Mouse (Mus musculus) forebrain, embryonic 14.5 days (tissue): ENCODE results near the gene Cyp2j12. TPM values are rescaled to one million over a fixed set of nuclear protein-coding genes. Genes with fewer than 3 reads are reported as not detected.
"Not testable (repeated sequence)": the region's sequence is repeated elsewhere in the genome, so short reads cannot be mapped to it uniquely, and the experiment has no call there.

ENCODE experiments used
- ATAC-seq: fragments of 200-750 bp; cut with Nextera tagmentation; 2 replicates; pipeline ENCODE4 v1.8.0; 2017; ENCODE audit warnings: mild to moderate bottlenecking, moderate library complexity
- DNase-seq: peaks from one replicate; pipeline ENCODE4 v3.0.0-alpha.2; 2015; ENCODE audit warnings: low spot score
- H3K27ac ChIP-seq: fragments of 300-500 bp; sonication (generic); 2 replicates; pipeline ENCODE4 v1.5.1; 2014; ENCODE audit warnings: low read depth, mild to moderate bottlenecking, control low read depth, low read length, moderate library complexity
- H3K27me3 ChIP-seq: fragments of 300-500 bp; sonication (generic); replicated peaks from 2 replicates; pipeline ENCODE4 v1.6.1; 2014; ENCODE audit warnings: low read length, control low read depth, mixed read lengths; ENCODE audit not compliant: control insufficient read depth, insufficient read depth
- H3K36me3 ChIP-seq: fragments of 300-500 bp; sonication (generic); 2 replicates; pipeline ENCODE4 v1.6.1; 2014; ENCODE audit warnings: low read length, control low read depth; ENCODE audit not compliant: control insufficient read depth, insufficient read depth
- H3K4me1 ChIP-seq: fragments of 300-500 bp; sonication (generic); 2 replicates; pipeline ENCODE4 v1.6.1; 2014; ENCODE audit warnings: antibody characterized with exemption, low read length, control low read depth; ENCODE audit not compliant: control insufficient read depth, insufficient read depth
- H3K4me2 ChIP-seq: fragments of 300-500 bp; sonication (generic); 2 replicates; pipeline ENCODE4 v1.6.1; 2014; ENCODE audit warnings: mild to moderate bottlenecking, control low read depth, low read length
- H3K4me3 ChIP-seq: fragments of 300-500 bp; sonication (generic); 2 replicates; pipeline ENCODE4 v1.5.1; 2014; ENCODE audit warnings: low read depth, low read length, control low read depth
- H3K9ac ChIP-seq: fragments of 300-500 bp; sonication (generic); 2 replicates; pipeline ENCODE4 v1.6.1; 2014; ENCODE audit warnings: mild to moderate bottlenecking, low read length, control low read depth, moderate library complexity
- H3K9me3 ChIP-seq: fragments of 300-500 bp; sonication (generic); replicated peaks from 2 replicates; pipeline ENCODE4 v1.6.1; 2016; ENCODE audit warnings: low read length, control low read depth, mixed read lengths; ENCODE audit not compliant: control insufficient read depth
- WGBS: fragments of 180-500 bp; shearing (Covaris S2); extraction: QIAGEN DNeasy Blood & Tissue Kit; methylation state at CpG from one replicate; pipeline ENCODE4 v1.1.7; 2014; 5-methylcytosine and 5-hydroxymethylcytosine counted together
- polyA plus RNA-seq: library from polyadenylated mRNA; unstranded; fragments of >200 nt; fragmentation: Nextera tagmentation; extraction: Ambion mirVana; gene quantifications from 2 replicates; pipeline ENCODE4 v1.2.1, GENCODE M21; 2014

The Cyp2j12 gene
- not detected in 2 replicates for polyA plus RNA-seq

- no peaks in the 10 kb centered on the region for H3K36me3 ChIP-seq
- H3K4me2 ChIP-seq, result no peak within 1 kb of the TSS
- no peak for DNase-seq
- no peak for ATAC-seq
- H3K27me3 ChIP-seq, result no peaks in the 10 kb centered on the region
- H3K4me3 ChIP-seq, result no peak within 1 kb of the TSS
- no peak within 1 kb of the TSS for H3K9ac ChIP-seq
- H3K9me3 ChIP-seq, result no peaks in the 10 kb centered on the region
- H3K27ac ChIP-seq, result no peak within 1 kb of the TSS
- 73% methylated on average over 7 of the region's 7 CpGs for WGBS
- H3K4me1 ChIP-seq, result no peaks in the 10 kb centered on the region
Observed at GRCm38 (mm10) chr4:96140732-96141467, at the start of gene Cyp2j12. Gene Cyp2j12 (minus strand): TSS chr4:96141152.

- H3K4me1 ChIP-seq, DNase-seq, H3K9ac ChIP-seq, H3K27me3 ChIP-seq, H3K4me2 ChIP-seq, H3K27ac ChIP-seq, H3K9me3 ChIP-seq, H3K36me3 ChIP-seq, ATAC-seq, H3K4me3 ChIP-seq: not testable (repeated sequence)
- 88% methylated on average over 5 of the region's 5 CpGs for WGBS
Observed at GRCm38 (mm10) chr4:96189321-96189720, 48.4 kb upstream of the Cyp2j12 start.

DNA sequence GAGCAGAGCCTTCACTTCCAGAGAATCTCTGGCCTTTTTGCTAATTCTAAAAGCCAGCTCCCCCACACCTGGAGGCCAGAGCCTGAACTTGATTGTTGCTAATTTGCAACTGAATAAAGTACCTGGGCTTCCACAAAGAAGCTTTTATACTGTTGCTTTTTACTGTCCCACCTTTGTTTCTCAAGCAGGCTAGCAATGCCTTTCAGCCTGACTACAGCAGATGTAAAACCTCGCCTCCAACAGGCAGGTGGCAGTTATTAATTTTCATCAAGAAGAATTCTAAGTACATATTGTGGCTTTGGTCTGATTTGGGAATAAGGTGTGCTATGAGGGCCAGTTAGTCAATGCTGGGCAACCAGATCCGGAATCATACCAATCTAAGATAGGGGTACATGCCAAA is 47.7 kb upstream of the Cyp2j12 start:
- H3K4me3 ChIP-seq, H3K27ac ChIP-seq, H3K4me1 ChIP-seq, H3K4me2 ChIP-seq, H3K36me3 ChIP-seq, H3K27me3 ChIP-seq, ATAC-seq, DNase-seq, H3K9ac ChIP-seq, H3K9me3 ChIP-seq: not testable (repeated sequence)
- WGBS, result 87% methylated on average over 2 of the region's 2 CpGs

DNA sequence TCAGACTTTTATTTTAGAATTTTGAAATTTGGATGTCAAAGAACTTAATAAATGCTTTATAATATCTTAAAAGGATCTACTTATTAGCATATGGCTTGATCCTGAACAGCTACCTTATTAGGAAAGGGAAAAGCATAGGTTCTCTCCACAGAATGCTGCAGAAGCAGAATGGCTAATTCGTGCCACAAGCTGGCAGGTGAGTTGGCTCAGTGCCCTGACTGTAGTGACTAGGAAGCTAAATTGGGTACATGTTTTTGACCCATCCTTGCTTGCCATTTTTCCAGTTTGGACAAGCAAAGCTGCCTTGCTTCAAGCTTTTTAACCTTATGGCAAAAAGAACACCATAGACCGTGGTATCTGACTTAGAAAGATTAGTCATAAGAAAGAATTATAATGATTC is 47.2 kb upstream of the Cyp2j12 start:
- not testable (repeated sequence) for H3K27ac ChIP-seq, H3K4me2 ChIP-seq, H3K27me3 ChIP-seq, ATAC-seq, DNase-seq, H3K9ac ChIP-seq, H3K36me3 ChIP-seq, H3K4me1 ChIP-seq, H3K9me3 ChIP-seq, H3K4me3 ChIP-seq
- WGBS, result 86% methylated on average over 2 of the region's 2 CpGs

DNA sequence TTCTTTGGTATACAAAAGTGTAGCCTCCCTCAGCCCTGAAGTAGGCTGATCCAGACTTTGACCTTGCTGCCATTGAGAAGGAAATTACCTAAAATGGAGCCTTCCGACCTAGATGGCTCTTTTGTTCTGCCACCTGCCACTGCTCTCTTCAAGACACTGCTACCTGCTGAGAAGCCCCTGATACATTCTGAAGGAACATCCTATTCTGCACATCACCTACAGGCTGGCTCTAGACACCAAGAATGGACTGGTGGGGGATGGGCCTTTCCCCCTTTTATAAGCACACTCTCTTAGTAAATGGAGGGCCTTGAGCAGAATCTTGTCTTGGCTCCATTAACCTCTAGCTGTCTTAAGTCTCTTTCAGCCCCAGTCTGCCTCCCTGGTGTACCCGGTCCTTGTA is 43.8 kb upstream of the Cyp2j12 start:
- H3K27me3 ChIP-seq, H3K9me3 ChIP-seq, DNase-seq, H3K36me3 ChIP-seq, H3K4me1 ChIP-seq, H3K9ac ChIP-seq, H3K4me3 ChIP-seq, H3K27ac ChIP-seq, H3K4me2 ChIP-seq, ATAC-seq: not testable (repeated sequence)
- 79% methylated on average over 2 of the region's 2 CpGs for whole genome bisulfite sequencing

- H3K4me3 ChIP-seq, result no peak overlapping the region
- H3K9ac ChIP-seq, result no peak overlapping the region
- no peaks in the 10 kb centered on the region for H3K36me3 ChIP-seq
- no peak overlapping the region for H3K27ac ChIP-seq
- no peaks in the 10 kb centered on the region for H3K9me3 ChIP-seq
- DNase-seq (no peak), ATAC-seq (no peak)
- no peaks in the 10 kb centered on the region for H3K4me1 ChIP-seq
- H3K27me3 ChIP-seq, result no peaks in the 10 kb centered on the region
- 100% methylated on average over 1 of the region's 1 CpGs for WGBS
- H3K4me2 ChIP-seq, result no peak overlapping the region
Observed at GRCm38 (mm10) chr4:96162839-96163238, 21.9 kb upstream of the Cyp2j12 start.

DNA sequence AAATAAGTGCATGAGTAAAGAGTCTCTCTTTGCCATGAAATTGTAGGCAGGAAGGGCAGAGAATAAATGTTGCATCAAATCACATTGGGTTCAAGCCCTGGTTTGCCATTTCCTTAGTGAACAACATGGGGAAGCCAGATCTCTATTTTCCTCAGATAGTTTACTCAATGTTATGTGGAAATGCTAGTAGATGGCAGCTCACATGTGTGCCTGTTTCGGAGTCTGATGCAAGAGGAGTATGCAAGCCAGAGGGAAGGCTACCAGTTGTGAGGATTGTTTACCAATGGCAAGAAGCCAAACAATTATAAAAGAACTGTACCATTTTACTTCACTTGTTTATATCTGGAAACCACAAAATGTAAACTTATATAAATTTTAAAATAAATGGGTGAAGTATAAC is 20.6 kb upstream of the Cyp2j12 start:
- no peak overlapping the region for H3K27ac ChIP-seq

DNA sequence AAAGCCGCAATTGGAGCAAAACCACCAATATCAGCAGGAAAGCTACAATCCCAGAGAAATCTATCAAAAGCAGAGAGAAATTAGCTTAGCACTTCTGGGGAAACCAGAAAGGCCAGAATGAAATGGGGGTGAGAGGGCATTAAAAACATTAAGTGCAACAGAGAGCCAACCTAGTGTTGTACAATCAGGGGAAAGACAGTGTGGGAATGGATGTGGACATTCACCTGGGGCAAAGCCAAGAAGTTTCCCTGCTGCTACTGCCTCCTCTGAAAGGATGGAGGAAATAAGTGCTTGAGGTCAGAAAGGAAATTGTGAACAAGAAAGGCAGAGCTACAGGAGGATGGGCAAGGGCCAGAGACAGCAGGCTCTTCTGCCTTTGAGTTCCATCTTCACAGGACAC is 1.7 kb downstream of the Cyp2j12 start:
- Histone ChIP-seq H3K4me2 (no peak overlapping the region), H3K27ac (no peak overlapping the region), H3K9ac (no peak overlapping the region), H3K4me1 (no peaks in the 10 kb centered on the region), H3K27me3 (no peaks in the 10 kb centered on the region), H3K36me3 (no peaks in the 10 kb centered on the region), H3K9me3 (no peaks in the 10 kb centered on the region), H3K4me3 (no peak overlapping the region)
- DNase-seq (no peak), ATAC-seq (no peak)
- 94% methylated on average over 1 of the region's 1 CpGs for WGBS

More for the DNA sequence above, 20.6 kb upstream of the Cyp2j12 start:
- Histone ChIP-seq H3K27me3 (no peaks in the 10 kb centered on the region), H3K9me3 (no peaks in the 10 kb centered on the region), H3K9ac (no peak overlapping the region), H3K4me1 (no peaks in the 10 kb centered on the region), H3K36me3 (no peaks in the 10 kb centered on the region), H3K4me2 (no peak overlapping the region), H3K4me3 (no peak overlapping the region)
- ATAC-seq (no peak), DNase-seq (no peak)
- 100% methylated on average over 1 of the region's 1 CpGs for WGBS

DNA sequence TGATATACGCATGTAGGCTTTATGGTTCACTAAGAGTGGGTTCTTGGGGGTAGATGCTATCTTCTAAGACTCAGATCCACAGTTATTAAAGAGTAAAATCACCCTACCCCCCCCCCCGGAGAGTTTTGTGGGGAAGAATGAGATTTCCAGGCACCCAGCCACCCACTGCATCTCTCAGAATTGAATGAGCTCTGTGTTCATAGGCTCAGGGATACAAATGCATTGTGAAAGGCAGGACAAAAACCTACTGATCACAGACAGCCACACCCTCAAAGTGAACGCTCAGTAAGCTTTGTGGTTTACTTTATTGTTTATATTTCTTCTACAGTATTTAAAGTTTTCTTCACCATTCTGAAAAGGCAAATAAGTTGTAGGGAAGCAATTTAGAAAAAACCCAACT is 6.7 kb downstream of the Cyp2j12 start:
- no peaks in the 10 kb centered on the region for H3K36me3 ChIP-seq
- H3K4me1 ChIP-seq, result no peaks in the 10 kb centered on the region
- DNase-seq (no peak), ATAC-seq (no peak)
- H3K27me3 ChIP-seq, result no peaks in the 10 kb centered on the region
- H3K4me3 ChIP-seq, result no peak overlapping the region
- no peak overlapping the region for H3K4me2 ChIP-seq
- no peak overlapping the region for H3K9ac ChIP-seq
- no peak overlapping the region for H3K27ac ChIP-seq
- WGBS, result 77% methylated on average over 3 of the region's 3 CpGs
- H3K9me3 ChIP-seq, result no peaks in the 10 kb centered on the region
